Mouse (Mus musculus): ENCODE data around the gene Tamm41.

GRCm38 (mm10) chr6:115047816-115048215 lies 10.1 kb upstream of the Tamm41 start:
- TF ChIP-seq CTCF (IDR thresholded peaks at IDR 0.05; ENCODE audit: insufficient read depth, low read length) (no peak), POLR2A (IDR thresholded peaks at IDR 0.05; ENCODE audit: borderline replicate concordance, extremely low read depth, low read depth, low read length) (no peak)
